Mouse (Mus musculus) spleen, postnatal 14 days (tissue): Measurements from ENCODE around the gene Alas2.

ENCODE experiments used
- DNase-seq, 2 experiments: peaks; one replicate each; pipeline ENCODE4 v3.0.0; 2021 to 2022; ENCODE audit warnings: low spot score in 2 of 2

Gene Alas2

DNA sequence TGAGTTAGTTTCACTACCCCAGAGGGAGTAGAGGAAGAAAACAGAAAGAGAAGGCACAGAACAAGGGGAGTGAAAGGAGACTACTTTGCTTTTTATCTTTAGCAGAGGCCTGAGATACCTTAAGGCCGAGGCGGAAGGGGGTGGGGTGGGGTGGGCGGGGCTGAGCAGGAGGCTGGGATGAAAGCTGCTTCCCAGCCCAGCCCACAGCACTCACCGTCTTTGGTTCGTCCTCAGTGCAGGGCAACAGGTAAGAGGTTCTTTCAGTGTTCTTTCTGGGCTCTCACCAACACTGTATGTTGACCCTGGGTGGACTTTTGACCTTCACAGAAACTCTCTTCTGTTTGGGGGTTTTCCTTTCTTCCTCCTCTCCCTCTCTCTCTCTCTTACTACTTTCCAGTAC is at the start of gene Alas2:
Alas2 (plus strand) TSS at position 137 of the 400 bp plus-strand sequence.
- DNase-seq = no peak

DNA sequence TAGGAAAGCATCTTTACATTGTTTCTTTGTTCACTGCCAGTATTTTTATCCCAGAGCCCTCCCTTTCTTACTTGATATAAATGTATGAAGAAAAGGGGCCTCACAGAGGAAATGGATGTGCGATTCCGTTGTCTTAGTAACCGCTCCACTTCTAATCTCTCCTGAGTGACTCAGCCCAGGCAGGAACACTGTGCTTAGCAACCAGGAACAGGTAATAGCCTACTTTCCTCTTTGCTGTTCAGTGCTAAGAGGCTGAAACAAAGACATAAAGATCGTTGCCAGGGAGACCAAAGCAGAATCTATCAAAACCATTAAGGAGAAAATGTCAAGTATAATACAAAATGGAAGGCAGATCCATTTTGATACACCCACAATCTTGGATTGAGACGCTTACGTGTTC is 38.5 kb upstream of the Alas2 start:
- DNase-seq = no peak

DNA sequence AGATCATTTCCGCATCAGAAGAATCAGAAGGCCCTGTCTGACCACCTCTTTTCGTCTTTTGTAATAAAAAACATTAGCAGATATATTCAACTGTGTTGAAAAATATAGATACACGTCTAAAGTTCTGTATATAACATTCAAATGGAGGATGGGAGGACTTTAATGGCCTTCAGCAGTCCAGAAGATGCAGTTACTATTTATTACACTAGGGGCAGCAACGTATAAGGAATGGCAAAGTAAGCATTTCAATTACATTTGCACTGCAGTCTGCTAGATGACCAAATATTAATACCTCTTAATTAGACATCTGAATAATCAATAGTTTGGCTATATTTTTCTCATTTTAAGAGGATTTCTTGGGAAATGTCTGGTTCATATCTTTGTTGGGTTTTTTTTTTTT is 36.5 kb upstream of the Alas2 start:
- no peak for DNase-seq

DNA sequence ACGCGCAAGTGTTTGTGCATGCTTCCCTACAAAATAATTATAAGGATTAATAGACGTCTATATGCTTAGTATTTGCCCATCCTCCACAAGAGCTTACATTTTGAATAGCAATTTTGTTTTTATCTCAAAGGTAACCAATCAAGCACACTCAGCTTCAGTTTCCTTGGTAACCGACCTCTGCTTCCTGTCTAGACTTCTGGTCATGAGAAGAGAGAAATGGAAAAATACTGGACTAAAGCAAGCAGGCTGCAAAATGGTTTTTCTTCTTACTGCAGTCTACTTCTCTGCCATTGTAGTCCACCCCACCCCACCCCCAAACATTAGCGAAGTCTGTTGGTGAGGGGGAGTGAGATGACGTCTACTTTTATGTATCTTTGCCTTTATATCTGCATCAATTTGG is 35.9 kb upstream of the Alas2 start:
- DNase-seq = no peak

DNA sequence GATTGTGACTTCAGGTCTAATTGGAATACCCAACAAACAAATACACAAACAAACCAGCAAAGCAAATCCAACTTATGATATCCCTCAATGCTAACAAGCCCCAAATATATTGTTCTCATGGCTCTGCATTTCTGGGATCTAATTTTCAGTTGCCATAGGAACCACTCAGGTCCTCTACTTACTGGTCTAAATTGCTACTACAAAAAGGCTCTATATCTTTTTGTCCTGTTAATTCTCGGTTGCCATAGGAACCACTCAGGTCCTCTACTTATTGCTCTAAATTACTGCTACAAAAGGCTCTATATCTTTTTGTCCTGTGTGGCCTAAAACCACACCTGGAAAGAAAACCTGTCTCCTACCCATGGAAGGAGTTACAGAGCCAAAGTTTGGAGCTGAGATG is 33.0 kb upstream of the Alas2 start:
- no peak for DNase-seq

DNA sequence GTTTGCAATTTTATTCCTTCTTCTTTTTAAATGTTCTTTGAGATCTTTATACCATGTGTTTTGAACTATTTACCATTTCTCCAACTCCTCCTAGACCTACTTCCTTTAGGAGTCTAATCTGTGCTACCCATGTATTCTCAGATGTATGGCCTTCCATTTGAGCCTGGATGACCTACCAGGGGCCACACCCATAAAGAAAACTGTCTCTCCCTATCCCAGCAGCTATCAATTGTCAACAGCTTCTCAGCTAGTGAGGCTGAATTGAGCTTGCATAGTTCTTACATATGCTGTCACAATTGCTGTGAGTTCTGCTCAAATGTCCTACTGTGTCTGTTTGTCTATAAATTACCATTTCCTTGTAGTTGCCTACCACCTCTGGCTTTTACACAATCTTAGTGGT is 31.2 kb upstream of the Alas2 start:
- DNase-seq = no peak

DNA sequence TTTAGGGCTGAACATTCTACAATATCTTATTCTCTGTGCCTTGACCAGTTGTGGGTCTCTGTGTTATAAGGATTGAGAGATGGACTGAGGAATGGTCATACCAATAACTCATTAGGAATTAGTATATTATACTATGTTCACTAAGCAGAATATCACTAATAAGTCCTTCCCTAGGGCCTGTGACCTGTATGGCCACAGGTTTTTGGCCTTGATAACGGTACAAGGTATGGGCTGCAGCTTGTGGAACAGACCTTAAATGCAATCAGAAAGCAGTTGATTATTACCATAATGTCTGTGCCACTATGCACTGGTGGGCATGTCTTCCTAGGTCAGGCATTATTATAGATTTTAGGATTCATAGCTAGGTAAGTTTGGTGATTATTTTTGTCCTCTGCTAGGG is 30.7 kb upstream of the Alas2 start:
- DNase-seq = no peak

DNA sequence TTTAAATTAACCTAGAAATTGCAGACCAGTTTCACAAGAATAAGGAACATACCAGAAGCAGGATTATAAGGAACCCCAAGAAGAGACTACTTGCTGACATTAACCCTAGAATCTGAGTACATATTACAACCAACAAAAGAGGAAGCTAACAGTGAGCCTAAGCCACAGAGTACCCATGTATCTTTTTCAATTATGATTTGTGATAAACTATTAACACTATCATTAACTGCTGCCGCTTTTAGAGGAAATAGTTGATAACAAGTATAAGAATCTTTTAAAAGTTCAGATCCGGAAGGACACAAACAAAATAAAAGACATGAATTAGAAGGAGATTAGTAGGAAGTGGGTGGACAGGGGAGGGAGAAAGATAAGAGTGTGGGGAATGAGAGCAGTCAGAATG is 7.1 kb upstream of the Alas2 start:
- no peak for DNase-seq

DNA sequence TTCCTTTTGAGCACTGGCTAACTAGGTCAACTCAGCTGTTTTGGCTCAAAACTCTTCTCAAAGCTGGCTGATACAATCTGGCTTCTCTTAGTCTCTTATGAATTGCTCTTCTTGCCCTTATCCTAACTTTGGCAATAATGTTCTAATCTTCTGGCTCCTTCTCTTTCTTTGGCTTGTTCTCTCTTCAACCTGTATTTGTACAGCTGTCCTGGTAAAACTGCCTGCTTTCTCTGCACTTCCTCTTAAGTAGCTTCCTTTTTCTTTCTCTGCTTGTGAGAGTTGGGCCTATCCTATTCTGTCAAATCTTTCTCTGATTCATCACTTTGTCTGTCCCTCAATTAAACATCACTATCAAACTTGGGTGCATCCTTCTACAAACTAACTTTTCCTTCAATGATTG is 5.5 kb upstream of the Alas2 start:
- no peak for DNase-seq

DNA sequence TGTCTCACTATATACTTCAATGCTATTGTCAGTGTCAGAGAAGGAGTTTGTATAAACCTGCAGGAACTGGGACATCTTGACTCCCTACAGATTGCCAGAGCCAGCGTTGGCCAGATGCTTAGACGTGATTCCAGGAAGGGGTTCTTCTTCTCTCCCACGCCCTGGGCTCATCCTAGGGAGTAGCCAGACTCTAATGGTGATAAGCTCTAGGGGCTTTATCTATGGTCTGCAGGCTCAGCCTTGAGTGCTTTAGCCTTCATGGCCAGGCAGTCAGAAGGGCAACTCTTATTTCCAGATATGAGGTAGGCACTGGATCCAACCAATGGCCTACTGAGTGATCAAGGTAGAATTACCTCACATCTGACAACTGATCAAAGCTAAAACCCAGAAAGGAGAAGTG is 2.5 kb downstream of the Alas2 start:
- DNase-seq = peak; percentile 24 to 47

DNA sequence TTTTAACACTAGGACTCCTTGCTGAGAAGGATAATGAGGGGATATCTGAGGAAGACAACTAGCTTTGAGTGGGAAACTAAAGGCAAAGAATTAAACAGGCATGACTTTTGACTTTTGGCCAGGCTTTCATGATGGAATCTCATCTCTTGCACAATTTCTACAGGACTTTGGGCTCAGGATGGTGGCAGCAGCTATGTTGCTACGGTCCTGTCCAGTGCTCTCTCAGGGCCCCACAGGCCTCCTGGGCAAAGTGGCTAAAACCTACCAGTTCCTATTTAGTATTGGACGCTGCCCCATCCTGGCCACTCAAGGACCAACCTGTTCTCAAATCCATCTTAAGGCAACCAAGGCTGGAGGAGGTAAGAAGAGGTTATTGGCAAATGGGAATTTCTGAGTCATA is 4.8 kb downstream of the Alas2 start:
- no peak for DNase-seq

DNA sequence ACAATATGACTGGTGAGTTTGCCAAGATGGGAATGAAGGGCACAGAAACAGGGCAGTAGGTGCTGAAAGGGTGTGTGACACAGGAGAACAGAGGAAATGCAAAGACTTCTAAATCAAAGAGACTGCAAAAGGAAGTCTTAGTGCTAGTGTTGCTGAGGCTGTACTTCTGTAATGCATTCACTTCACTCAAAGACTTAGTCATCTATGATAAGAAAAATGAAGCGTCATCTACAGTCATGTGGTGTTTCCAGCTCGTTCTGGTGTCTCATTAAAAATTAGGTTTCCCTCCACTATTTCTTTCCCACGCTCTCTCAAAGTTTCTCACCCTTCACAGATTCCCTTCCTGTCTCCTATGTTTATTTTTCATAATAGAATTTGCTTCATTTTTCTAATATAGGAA is 6.9 kb downstream of the Alas2 start:
- DNase-seq = no peak

DNA sequence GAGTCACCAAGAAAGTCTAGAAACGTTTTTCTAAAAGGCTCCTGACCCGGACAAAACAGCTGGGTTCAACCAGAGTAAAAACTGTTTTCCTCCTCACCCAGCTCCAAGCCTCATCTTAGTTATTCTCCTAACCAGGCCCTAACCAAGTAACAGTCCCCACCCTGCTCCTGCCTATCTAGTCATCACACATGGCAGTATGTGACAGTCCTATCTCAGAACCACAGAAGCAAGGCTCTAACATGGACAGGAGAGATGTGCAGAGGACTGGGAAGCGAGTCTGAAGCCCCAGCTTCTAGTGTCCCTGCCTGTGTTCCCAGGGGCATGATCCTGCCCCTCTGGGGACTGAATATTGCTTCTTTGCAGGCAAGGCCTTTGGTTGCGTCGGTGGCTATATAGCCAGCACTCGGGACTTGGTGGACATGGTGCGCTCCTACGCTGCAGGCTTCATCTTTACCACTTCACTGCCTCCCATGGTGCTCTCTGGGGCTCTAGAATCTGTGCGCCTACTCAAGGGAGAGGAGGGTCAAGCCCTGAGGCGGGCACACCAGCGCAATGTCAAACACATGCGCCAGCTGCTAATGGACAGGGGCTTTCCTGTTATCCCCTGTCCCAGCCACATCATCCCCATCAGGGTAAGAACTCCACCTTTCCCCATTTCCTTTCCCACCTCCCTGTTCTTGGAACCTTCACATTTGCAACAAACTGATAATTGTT is 17.6 kb downstream of the Alas2 start:
- DNase-seq = peak in 1 of 2 experiments; percentile 12

DNA sequence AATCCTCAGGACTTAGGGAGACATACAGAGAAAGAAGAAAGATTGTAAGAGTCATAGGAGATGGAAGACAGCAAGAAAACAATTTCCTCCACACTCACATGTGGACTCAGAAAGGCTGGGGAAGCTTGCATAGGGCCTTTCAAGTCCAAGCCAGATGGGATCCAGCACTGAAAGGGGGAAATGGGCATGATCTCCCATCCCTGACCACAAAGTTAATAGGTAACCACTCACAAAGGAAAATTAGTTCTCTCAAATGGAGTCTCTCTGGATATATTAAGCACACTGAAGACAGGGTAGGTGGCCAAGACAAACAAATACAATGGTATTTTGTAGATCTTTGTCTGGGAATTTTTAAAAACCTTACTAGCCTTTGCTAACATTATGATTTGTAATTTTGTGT is 34.7 kb downstream of the Alas2 start:
- DNase-seq = no peak

DNA sequence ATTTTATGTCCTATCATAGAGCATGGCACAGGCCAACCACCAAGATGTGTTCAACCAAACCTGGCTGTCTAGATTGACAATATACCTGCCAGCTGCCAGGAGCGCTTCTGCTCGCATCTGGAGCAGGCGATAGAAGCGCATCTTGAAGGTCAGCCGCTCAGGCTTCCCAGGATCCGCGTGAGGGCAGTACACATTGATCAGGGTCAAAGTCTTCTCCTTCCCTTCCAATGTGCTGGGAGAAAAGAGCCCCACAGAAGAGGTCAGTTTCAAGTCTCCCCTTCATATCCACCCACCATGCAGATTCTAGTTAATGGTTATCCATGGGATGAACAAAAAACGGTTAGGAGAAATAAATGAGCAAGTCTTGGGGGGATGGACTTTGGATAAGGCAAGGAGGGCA is 37.9 kb downstream of the Alas2 start:
- no peak for DNase-seq

DNA sequence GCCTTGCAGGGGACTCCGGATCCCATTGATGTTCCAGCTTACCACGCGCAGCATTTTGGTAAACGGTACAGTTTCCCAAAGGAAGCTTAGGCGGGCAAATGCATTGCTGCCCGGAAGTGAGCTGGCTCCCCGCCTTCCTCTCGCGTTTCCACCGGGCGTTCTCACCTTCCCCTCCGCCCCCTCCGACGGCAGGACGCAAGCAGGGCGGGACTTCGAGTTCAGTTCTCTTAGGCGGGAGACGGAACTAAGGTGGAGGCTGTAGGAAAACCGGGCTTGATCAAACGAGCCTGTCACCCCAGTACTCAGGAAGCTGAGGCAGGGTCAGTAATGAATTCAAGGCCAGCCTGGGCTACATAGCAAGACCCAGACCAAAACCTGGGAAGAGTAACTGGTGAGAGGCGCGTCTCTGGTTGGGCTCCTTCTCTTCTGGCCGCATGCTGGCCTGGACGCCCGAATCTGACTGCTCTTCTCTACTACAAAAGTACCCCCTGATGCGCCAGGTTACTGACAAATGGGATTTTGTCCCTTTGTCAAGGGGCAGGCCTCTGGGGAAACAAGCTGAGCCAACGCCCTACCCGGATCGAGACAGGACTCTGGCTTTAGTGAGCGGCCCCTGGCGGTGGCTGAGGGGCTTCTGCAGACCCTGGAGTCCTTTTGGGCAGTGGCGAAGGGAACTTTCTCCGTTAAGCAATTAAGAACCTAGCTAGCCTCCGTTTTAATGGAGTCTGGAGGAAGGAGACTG is 41.0 kb downstream of the Alas2 start, which contains the start of gene Pfkfb1:
Pfkfb1 (plus strand) TSS at position 207 of the 742 bp plus-strand sequence.
- peak; percentile 55 to 64 for DNase-seq

DNA sequence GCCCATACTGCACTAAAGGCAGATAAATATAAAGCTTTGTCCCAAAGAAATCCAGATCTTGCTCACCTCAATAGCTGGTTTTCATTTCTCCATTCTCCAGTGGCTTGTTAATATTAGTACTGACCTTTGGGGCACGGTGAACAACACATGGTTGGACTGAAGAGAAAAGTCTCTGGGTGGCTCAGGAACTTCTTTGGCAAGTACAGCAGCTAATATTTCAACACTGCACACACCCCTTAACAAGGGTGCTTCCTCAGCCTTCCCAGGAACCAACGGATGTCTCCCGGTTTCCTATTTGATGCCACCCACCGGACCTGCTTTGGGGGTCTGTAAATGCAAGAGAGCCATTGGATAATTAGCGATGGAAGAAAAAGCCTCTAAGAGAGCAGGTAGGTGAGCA is 42.5 kb downstream of the Alas2 start, which contains the start of gene Apex2:
Apex2 (minus strand) TSS at position 173 of the 400 bp plus-strand sequence.
- DNase-seq = no peak

DNA sequence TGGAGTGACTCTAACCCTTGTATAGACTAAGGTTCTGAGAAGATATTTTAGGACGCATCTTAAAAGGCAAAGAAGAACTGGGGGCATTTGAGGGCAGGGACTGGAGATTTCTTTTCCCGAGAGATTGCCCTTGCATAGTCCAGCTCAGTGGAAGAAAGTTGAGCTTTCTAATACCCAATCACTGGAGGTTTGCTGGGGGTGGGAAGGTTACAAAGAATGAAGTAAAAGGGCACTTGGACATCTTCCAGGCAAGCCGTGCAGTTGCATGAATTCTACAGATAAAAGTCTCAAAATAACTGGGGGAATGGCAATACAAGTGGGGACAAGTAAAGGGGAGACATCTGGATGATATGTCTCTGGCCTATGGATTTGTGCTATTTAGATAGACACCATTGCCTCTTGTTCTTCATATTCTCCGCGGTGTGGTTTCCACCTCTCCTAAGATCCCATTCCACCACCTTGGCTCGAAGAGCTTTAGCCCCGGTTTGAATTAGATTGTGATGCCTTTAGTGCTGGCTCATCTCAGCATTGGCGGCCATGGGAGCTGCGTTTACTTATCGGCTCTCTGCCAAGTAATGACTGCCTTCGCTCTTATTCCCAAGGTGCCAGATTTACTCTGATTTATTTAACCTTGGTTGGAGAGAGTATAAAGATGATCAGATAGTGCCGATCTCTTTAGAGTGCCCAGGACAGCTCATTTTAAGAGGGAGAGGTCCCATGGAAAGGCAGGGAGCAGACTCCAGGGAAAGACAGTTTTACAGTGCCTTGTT is 46.3 kb downstream of the Alas2 start:
- DNase-seq = no peak

DNA sequence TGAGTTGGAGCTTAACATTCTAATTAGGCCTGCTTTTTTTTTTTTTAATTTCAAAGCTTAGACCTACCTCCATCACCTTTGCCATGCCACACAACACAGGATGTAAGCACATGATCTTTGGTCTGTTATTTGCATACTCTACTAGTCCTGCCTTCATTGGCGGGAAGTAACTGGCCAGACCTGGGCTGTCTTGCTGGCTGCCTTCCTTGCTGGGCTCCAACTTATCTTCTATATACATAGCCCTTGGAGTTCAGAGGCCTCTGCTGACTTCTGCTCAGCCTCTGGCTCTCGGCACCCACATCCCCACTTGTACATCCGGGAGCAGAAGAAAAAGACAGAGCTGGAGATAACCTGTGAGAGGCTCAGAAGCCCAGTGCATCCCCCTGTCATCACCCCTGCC is 47.0 kb downstream of the Alas2 start:
- no peak for DNase-seq

DNA sequence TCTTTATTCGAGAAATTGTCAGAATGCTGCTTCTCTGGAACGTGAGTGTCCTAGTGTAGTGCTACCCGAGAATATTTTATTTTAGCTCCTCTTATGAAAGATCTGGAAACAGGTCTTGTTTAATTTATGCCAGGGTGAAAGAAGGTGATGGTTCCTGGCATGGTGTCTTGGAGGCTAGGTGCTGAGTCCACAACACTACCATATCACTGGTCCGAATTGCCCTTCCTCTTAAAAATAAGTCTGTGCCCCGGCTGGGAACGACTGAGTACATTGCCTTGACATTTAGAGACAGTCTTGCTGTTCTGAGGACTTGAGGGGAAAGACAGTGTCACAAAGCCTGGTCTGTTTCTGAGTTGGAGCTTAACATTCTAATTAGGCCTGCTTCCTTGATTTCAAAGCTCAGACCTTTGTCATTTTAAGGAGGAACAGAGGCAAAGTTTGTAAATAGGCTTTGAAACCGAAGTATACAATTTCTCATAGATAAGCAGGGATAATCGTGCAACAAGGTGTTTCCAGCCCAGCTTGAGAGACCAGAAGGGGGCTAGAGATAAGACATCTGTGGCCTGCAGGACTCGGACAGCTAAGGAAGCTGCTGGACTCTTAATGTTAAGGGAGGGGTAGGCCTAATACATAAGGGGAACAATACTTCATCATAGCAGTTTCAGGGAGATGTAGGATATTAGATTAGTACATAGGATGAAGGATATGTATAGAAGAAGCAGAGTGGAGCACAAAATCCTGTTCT is 48.0 kb downstream of the Alas2 start:
- no peak for DNase-seq

DNA sequence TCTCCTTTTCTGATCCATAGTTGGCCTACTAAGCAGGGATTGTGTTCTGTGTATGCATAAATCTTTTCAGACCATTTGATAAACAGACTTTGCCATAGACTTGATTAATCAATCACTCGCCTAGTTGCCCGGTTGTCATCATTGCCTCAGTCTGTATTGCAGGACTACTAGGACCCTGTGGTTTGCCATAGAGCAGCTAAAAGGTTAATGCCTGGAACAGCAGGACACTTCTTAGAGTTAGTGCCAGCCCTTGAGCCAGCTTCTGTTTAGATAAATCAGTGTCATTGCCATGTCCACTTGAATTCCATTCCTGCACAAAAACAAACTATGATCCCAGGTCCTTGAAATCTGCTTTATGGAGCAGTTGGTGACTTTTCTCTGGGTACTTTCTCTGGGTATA is 51.7 kb downstream of the Alas2 start:
- no peak for DNase-seq
